Mouse (Mus musculus): Measurements from ENCODE around the gene Pla2g6. TPM values are rescaled to one million over a fixed set of nuclear protein-coding genes. Genes with fewer than 3 reads are reported as not detected.

Pla2g6 gene
- polyA plus RNA-seq, 1 experiment: 28.9 TPM

DNA sequence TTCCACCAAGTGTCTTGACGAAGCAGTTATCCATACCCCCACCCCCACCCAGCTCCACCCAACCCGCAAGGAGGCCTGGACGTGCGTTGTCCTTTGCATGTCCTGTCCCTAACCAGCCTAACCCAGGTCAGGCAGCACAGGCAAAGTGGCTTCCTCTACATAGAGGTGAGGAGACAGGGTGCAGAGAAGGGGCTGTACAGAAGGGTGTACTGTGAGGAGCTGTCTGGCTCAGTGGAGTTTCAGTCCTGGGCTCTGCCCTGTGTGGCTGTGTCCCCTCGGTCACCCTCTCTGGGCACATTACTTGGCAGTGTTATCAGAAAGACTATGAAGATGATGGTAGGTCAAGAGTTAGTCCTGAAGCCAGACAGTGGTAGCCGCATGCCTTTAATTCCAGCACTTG is 24.3 kb upstream of the Pla2g6 start:
- peaks cover 2% of the 10 kb centered on the region for H3K4me1 ChIP-seq (ENCODE audit: control insufficient read depth, insufficient read depth, low read length)
- TF ChIP-seq CTCF (IDR thresholded peaks at IDR 0.05; ENCODE audit: extremely low read depth, insufficient read depth, low read length): no peak
- no peak for TF ChIP-seq POLR2A (IDR thresholded peaks at IDR 0.05; ENCODE audit: extremely low read depth, insufficient read depth, low read length)

DNA sequence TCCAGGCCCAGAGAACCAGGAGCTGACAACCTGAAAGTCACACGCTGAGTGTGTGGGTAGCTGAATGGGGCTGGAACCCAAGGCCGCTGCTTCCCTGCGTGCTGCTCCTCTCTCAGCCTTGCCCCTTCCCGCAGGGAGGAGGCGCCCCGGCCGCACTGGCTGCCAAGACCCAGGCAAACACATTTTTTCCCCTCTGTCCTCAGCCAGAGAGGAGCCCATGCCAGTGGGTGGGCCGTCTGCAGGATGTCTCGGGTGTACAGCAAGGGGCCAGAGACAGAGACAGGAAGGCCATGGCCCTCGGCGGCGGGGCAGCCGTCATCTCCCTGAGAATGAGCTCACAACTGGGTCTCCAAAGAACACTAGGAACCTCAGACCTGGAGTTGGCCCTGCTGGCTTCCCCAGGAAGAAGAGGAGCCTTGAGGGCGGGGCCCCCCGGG is 23.2 kb upstream of the Pla2g6 start:
- Histone ChIP-seq H3K4me3 (ENCODE audit: insufficient read depth, low read length) (no peak overlapping the region), H3K27ac (ENCODE audit: insufficient read depth, low read length) (no peak overlapping the region), H3K4me1 (ENCODE audit: control insufficient read depth, insufficient read depth, low read length) (peaks cover 2% of the 10 kb centered on the region; the same call in 1 of the 2 replicates)
- no peak for TF ChIP-seq CTCF (IDR thresholded peaks at IDR 0.05; ENCODE audit: extremely low read depth, insufficient read depth, low read length)
- no peak for TF ChIP-seq POLR2A (IDR thresholded peaks at IDR 0.05; ENCODE audit: extremely low read depth, insufficient read depth, low read length)

More for the DNA sequence above, 24.3 kb upstream of the Pla2g6 start:
- Histone ChIP-seq H3K27ac (ENCODE audit: insufficient read depth, low read length) (no peak overlapping the region), H3K4me3 (ENCODE audit: insufficient read depth, low read length) (no peak overlapping the region)

DNA sequence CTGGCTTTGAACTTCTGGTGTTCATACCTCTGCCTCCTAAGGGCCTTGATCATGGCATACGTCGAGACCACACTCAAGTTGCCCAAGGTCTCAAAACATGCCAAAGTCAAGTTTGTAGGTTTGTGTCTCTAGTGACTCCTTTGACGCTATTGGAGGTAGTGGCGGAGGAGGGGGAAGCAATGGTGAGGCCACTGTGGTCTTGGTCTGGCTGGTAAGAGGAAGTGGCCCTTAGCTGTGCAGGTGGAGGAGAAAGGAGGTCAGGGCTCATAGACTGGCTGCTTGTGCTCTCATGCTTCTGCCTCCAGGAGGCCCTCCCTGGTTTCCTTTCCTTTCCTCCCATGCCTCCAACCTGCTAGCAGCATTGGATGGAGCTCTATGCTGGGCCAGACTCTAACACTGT is 22.7 kb upstream of the Pla2g6 start:
- Histone ChIP-seq H3K4me3 (ENCODE audit: insufficient read depth, low read length) (no peak overlapping the region), H3K4me1 (ENCODE audit: control insufficient read depth, insufficient read depth, low read length) (peaks cover 2% of the 10 kb centered on the region; the same call in 1 of the 2 replicates), H3K27ac (ENCODE audit: insufficient read depth, low read length) (no peak overlapping the region)
- TF ChIP-seq POLR2A (IDR thresholded peaks at IDR 0.05; ENCODE audit: extremely low read depth, insufficient read depth, low read length) (no peak), CTCF (IDR thresholded peaks at IDR 0.05; ENCODE audit: extremely low read depth, insufficient read depth, low read length) (no peak)

DNA sequence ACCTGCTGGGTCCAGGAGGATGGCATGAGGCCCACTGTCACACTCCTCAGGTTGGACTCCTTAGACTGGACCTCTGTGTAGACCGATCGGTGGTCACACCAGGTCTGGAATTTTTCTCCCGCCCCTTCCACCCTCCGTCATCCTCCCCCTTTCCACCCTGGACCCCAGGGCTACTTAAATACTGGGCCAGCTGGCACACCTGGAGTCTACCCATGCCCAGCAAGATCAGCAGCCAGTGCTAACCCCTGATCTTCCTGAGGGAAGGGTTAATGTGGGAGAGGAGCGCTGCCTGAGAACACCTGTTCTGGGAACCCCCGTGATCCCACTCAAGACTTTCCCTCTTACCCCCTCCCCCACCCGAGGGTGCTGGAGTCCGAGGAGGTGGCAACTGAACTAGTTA is 20.5 kb upstream of the Pla2g6 start:
- Histone ChIP-seq H3K4me3 (ENCODE audit: insufficient read depth, low read length) (peak overlapping the region; percentile 53; the same call in 1 of the 2 replicates), H3K27ac (ENCODE audit: insufficient read depth, low read length) (no peak overlapping the region), H3K4me1 (ENCODE audit: control insufficient read depth, insufficient read depth, low read length) (peaks cover 2% of the 10 kb centered on the region; the same call in 1 of the 2 replicates)
- no peak for TF ChIP-seq CTCF (IDR thresholded peaks at IDR 0.05; ENCODE audit: extremely low read depth, insufficient read depth, low read length)
- TF ChIP-seq POLR2A (IDR thresholded peaks at IDR 0.05; ENCODE audit: extremely low read depth, insufficient read depth, low read length): no peak

DNA sequence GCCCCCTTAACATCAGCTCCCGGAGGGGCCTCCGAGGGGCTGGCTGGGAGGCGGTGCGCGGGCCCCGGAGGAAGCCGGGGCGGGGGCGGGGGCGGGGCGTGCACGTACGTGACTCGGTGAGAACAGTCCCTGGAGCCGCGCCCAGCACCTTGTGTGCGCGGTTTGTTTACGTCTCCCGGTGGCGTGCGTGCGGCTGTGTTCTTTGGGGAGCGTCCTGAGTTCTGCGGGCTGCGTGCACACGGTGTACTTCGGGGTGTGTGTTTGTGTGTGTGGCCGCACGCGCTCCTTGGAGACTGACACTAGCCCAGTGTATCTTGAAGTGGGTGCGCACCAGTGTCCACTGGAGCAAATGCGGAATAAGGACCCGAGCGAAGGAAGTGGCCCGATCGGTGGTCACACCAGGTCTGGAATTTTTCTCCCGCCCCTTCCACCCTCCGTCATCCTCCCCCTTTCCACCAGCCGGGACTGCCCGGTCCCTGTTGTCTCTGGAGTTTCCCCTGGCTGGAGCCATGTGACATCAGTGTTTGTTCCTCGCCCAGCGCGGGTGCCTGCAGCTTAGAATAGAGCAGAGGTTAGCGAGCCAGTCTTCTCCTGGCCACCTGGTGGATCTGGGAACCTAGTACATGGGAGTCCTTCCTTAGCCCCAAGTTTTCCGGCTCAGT is 19.8 kb upstream of the Pla2g6 start:
- H3K4me1 ChIP-seq (ENCODE audit: control insufficient read depth, insufficient read depth, low read length): peaks cover 2% of the 10 kb centered on the region; the same call in 1 of the 2 replicates
- H3K27ac ChIP-seq (ENCODE audit: insufficient read depth, low read length): no peak overlapping the region
- H3K4me3 ChIP-seq (ENCODE audit: insufficient read depth, low read length): peak overlapping the region; percentile 53
- no peak for TF ChIP-seq POLR2A (IDR thresholded peaks at IDR 0.05; ENCODE audit: extremely low read depth, insufficient read depth, low read length)
- TF ChIP-seq CTCF (IDR thresholded peaks at IDR 0.05; ENCODE audit: extremely low read depth, insufficient read depth, low read length): no peak

DNA sequence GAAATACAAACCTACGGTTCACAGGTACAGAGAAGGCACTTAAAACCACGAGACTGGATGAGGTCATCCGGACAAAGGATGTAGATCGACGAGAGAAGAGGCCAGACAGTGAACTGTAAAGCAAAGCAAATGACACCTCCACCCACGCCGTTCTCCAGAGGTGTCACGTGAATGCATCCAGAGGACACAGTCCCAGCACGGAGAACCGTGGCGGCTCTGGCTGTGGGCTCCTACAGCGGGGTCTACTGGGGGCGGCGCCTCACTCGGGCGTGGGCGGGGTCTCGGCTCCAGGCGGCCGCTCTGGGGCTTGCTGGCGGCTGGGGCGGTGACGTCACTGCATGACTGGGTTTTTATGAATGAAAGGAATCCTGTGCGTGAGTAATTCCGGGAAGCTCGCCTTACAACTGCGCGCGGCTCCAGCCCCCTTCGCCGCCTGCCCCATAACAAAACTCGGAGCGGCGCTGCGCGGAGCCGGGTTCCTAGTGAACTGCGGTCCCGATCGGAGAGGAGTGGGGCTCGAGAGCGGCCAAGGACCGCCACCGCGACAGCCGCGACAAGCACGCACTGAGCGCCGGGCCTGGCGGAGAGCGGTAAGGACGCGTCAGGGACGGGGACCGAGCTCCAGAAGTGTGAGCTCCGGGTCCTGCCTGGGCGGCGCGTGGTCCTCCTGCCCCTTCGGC is 19.1 kb upstream of the Pla2g6 start:
- TF ChIP-seq POLR2A (IDR thresholded peaks at IDR 0.05; ENCODE audit: extremely low read depth, insufficient read depth, low read length): no peak
- no peak for TF ChIP-seq CTCF (IDR thresholded peaks at IDR 0.05; ENCODE audit: extremely low read depth, insufficient read depth, low read length)
- peaks cover 2% of the 10 kb centered on the region; the same call in 1 of the 2 replicates for H3K4me1 ChIP-seq (ENCODE audit: control insufficient read depth, insufficient read depth, low read length)
- peak overlapping the region; percentile 53 for H3K4me3 ChIP-seq (ENCODE audit: insufficient read depth, low read length)
- H3K27ac ChIP-seq (ENCODE audit: insufficient read depth, low read length): no peak overlapping the region; the same call in 1 of the 2 replicates

DNA sequence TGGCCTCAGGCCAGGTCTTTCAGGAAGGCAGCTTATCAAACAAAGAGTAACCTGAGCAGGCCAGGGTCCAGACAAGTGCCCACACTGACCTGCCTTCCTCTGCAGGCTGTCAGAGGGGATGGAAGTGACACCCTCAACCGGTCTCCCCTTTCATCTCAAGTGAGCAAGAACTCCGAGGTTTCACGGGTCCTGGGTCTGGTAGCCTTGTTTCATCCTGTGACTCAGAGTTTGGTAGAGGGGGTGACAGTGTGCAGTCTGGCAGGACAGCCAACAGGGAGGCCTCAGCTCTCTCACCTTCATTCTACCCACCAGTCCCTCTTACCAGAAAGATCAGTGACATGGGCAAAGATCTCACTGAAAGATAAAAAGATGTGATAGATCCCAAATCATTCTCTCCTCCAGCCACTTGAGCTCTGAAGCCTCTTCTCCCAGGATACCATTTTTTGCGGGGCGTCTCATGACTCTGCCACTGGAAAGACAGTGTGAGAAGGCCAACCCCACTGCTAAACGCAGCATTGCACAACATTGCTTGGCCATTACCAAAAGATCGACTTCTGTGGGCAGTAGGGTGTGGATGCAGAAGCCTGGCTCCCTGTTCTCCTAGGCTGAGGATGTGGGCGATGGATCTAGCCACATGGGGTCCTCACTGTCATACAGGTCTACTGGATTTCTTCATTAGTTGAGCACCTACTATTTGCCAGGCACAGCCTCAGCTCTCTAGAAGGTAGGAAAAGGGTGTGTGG is 18.0 kb upstream of the Pla2g6 start, which contains the start of gene Maff:
Gene Maff, plus strand, starts transcription at position 571 of the 743 bp plus-strand sequence.
- no peak within 1 kb of the TSS; the same call in 1 of the 2 replicates for H3K27ac ChIP-seq (ENCODE audit: insufficient read depth, low read length)
- TF ChIP-seq CTCF (IDR thresholded peaks at IDR 0.05; ENCODE audit: extremely low read depth, insufficient read depth, low read length) (no peak), POLR2A (IDR thresholded peaks at IDR 0.05; ENCODE audit: extremely low read depth, insufficient read depth, low read length) (no peak)
- peaks cover 2% of the 10 kb centered on the region; the same call in 1 of the 2 replicates for H3K4me1 ChIP-seq (ENCODE audit: control insufficient read depth, insufficient read depth, low read length)
- H3K4me3 ChIP-seq (ENCODE audit: insufficient read depth, low read length): peak within 1 kb of the TSS; percentile 53

DNA sequence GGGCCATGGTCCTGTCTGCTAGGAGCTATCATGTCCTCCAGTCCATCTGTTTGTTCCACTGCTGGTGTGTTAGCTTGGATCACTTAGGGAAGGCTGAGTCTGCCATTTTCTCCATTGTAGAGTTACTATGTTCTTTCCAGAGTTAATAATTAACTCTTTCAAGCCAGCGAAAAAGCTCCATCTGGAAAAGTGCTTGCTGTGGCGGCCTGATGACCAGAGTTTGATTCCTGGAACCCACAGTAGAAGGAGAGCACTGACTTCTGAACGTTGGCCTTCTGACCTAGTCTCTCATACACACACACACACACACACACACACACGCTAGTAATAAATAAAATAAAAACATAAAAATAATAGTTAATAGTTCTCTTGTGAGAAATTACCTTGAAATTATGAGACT is 16.4 kb upstream of the Pla2g6 start:
- Histone ChIP-seq H3K27ac (ENCODE audit: insufficient read depth, low read length) (no peak overlapping the region), H3K4me3 (ENCODE audit: insufficient read depth, low read length) (no peak overlapping the region), H3K4me1 (ENCODE audit: control insufficient read depth, insufficient read depth, low read length) (peaks cover 2% of the 10 kb centered on the region; the same call in 1 of the 2 replicates)
- TF ChIP-seq POLR2A (IDR thresholded peaks at IDR 0.05; ENCODE audit: extremely low read depth, insufficient read depth, low read length): no peak

DNA sequence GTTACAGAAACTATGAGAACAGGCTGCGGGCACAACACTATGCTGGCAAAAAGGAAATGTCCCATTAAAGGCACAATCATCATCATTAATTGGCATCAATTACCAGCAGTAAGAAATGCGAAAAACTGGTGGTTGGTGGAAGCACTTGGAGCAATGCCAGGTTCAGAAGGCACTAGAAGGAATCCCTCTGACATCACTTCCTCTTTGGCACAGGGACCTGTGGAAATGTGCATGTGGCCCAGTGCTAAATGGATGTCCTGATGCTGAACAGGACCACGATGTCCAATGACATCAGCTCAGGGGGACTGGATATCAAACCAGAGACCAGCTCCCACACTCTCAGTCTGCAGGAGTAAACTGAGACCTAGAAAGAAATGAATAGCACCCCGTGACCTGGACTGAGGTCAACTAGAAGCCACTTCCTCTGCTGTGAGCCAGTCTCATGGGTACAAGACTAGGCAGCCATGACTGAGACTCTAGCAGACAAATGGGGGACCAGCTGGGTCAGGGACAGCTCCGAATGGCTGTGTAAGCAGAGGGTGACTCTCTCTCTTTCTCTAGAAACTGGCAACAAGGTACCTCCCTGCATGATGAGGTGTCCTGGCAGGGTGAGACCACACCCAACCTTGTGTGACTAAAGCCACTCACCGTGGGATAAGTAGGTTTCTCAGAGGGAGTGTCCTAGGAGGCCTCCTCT is 14.6 kb upstream of the Pla2g6 start:
- no peak overlapping the region for H3K4me3 ChIP-seq (ENCODE audit: insufficient read depth, low read length)
- no peaks in the 10 kb centered on the region for H3K4me1 ChIP-seq (ENCODE audit: control insufficient read depth, insufficient read depth, low read length)
- no peak overlapping the region for H3K27ac ChIP-seq (ENCODE audit: insufficient read depth, low read length)
- TF ChIP-seq POLR2A (IDR thresholded peaks at IDR 0.05; ENCODE audit: extremely low read depth, insufficient read depth, low read length): no peak
- no peak for TF ChIP-seq CTCF (IDR thresholded peaks at IDR 0.05; ENCODE audit: extremely low read depth, insufficient read depth, low read length)

Measured in cortical plate, adult 2 months (tissue).